Mouse (Mus musculus): ENCODE measurements around the gene Prpf6.

Prpf6 gene

GRCm38 (mm10) chr2:181578790-181579618 is 12.7 kb upstream of the Prpf6 start:
- in situ Hi-C loops (cut with MboI, MseI): loop anchor here (10.0 kb wide), 1 partner anchor 164 kb away; no protein-coding TSS in a partner anchor

GRCm38 (mm10) chr2:181579681-181580080 is 12.0 kb upstream of the Prpf6 start:
- in situ Hi-C loops (cut with MboI, MseI): loop anchor here (5.0 to 10.0 kb wide), 2 partner anchors 98 to 165 kb away; no protein-coding TSS in a partner anchor

GRCm38 (mm10) chr2:181580131-181580772 is 11.4 kb upstream of the Prpf6 start:
- in situ Hi-C loops (cut with MboI, MseI): loop anchor here (5.0 kb wide), 1 partner anchor 97 kb away; no protein-coding TSS in a partner anchor

- in situ Hi-C loops (cut with MboI, MseI): loop anchor here (5.0 kb wide), 1 partner anchor 96 kb away; no protein-coding TSS in a partner anchor
Observed at GRCm38 (mm10) chr2:181581016-181581401, 10.7 kb upstream of the Prpf6 start.

GRCm38 (mm10) chr2:181581402-181582120 is 10.1 kb upstream of the Prpf6 start:
- in situ Hi-C loops (cut with MboI, MseI): loop anchor here (5.0 kb wide), 1 partner anchor 96 kb away; no protein-coding TSS in a partner anchor

GRCm38 (mm10) chr2:181582358-181582757 is 9.3 kb upstream of the Prpf6 start:
- in situ Hi-C loops (cut with MboI, MseI): loop anchor here (5.0 kb wide), 1 partner anchor 95 kb away; no protein-coding TSS in a partner anchor

- in situ Hi-C loops (cut with MboI, MseI): loop anchor here (5.0 kb wide), 1 partner anchor 94 kb away; no protein-coding TSS in a partner anchor
Observed at GRCm38 (mm10) chr2:181582939-181583338, 8.7 kb upstream of the Prpf6 start.

- in situ Hi-C loops (cut with MboI, MseI): loop anchor here (5.0 kb wide), 1 partner anchor 94 kb away; no protein-coding TSS in a partner anchor
Observed at GRCm38 (mm10) chr2:181583460-181584257, 8.0 kb upstream of the Prpf6 start.

- in situ Hi-C loops (cut with MboI, MseI): loop anchor here (5.0 kb wide), 1 partner anchor 93 kb away; no protein-coding TSS in a partner anchor
Observed at GRCm38 (mm10) chr2:181584411-181584942, 7.2 kb upstream of the Prpf6 start, which contains the start of gene Uckl1. TSS of gene Uckl1 (minus strand) at chr2:181584892.

- in situ Hi-C loops (cut with MboI, MseI): loop anchor here (5.0 kb wide), 1 partner anchor 193 kb away; no protein-coding TSS in a partner anchor
Observed at GRCm38 (mm10) chr2:181585506-181585905, 6.2 kb upstream of the Prpf6 start.

- in situ Hi-C loops (cut with MboI, MseI): loop anchor here (5.0 kb wide), 1 partner anchor 194 kb away; no protein-coding TSS in a partner anchor
Observed at GRCm38 (mm10) chr2:181586124-181586523, 5.5 kb upstream of the Prpf6 start.

- in situ Hi-C loops (cut with MboI, MseI): loop anchor here (5.0 kb wide), 1 partner anchor 195 kb away; no protein-coding TSS in a partner anchor
Observed at GRCm38 (mm10) chr2:181587796-181588195, 3.9 kb upstream of the Prpf6 start.

GRCm38 (mm10) chr2:181588229-181588780 is 3.4 kb upstream of the Prpf6 start:
- in situ Hi-C loops (cut with MboI, MseI): loop anchor here (5.0 kb wide), 1 partner anchor 196 kb away; no protein-coding TSS in a partner anchor

GRCm38 (mm10) chr2:181589011-181589731 is 2.5 kb upstream of the Prpf6 start:
- in situ Hi-C loops (cut with MboI, MseI): loop anchor here (5.0 kb wide), 1 partner anchor 197 kb away; no protein-coding TSS in a partner anchor

GRCm38 (mm10) chr2:181589732-181590105 is 1.9 kb upstream of the Prpf6 start:
- in situ Hi-C loops (cut with MboI, MseI): loop anchor here (5.0 kb wide), 1 partner anchor 197 kb away; no protein-coding TSS in a partner anchor

GRCm38 (mm10) chr2:181590471-181590870 is 1.2 kb upstream of the Prpf6 start:
- in situ Hi-C loops (cut with MboI, MseI): no loop called here

GRCm38 (mm10) chr2:181592231-181593041 is 768 bp downstream of the Prpf6 start, which contains the start of gene Zfp512b:
TSS of gene Zfp512b (minus strand) at chr2:181592803.
- in situ Hi-C loops (cut with MboI, MseI): no loop called here

- in situ Hi-C loops (cut with MboI, MseI): no loop called here
Observed at GRCm38 (mm10) chr2:181593042-181593421, 1.4 kb downstream of the Prpf6 start.

Data from T-helper 2 cell (primary cell).